Mouse (Mus musculus): ENCODE results near the gene Klhl30. TPM values are rescaled to one million over a fixed set of nuclear protein-coding genes. Genes with fewer than 3 reads are reported as not detected.

Gene Klhl30
- polyA plus RNA-seq (2017; shearing (Covaris generic)) = not detected

DNA sequence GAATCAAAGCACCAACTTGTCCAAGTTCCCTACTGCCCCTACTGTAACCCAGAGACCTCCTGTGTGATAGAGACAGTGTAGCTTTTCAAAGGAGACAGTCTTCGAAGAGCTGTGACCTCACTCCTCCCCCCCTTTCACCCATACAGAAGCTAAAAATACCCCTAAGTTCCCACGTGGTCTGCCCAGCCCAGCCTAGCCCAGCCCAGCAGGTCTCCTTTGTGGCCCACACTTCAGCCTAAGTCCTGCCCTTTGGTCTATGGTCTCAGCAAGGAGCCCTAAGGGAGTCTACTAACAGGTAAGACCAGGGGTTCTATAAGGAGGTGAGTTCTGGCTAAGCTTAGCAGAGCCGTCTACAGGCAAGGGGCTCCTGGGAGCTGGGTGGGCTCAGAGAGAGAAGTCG lies at the start of gene Klhl30:
TSS of gene Klhl30 (plus strand) at position 176 of the 400 bp plus-strand sequence.
- no peak for ATAC-seq

DNA sequence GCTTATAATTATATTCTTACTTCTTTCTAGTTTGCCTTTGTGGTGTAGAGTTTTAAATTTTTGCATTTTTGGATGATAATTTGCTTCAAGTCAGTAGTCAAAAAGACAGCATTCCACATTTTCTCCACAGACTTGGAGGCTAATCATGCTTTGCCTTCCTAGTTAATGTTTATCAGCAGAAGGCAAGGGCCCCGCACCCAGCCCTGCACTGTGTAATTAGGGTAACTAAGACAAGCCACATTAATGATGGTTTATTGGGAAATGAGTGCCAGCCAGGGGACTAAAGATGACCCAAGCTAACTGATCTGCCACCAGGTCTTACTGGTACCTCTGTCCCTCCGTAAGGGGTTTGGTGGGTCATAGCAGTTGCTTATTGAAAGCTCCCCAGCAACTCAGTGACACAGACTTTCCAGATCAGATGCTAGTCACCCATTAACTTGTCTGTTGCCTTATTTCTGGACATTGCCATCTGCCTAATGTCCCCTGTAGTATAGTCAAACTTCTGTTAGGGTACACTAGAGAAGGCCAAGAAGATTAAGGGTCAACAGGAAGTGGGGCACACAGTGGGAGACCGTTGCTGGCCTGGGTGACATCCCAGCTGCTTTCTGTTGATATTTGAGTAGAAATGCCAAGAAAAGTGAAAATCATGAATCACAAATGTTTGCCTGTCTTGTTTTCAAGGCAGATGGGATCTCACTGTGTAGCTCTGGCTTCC lies 49.5 kb upstream of the Klhl30 start:
- ATAC-seq = no peak

DNA sequence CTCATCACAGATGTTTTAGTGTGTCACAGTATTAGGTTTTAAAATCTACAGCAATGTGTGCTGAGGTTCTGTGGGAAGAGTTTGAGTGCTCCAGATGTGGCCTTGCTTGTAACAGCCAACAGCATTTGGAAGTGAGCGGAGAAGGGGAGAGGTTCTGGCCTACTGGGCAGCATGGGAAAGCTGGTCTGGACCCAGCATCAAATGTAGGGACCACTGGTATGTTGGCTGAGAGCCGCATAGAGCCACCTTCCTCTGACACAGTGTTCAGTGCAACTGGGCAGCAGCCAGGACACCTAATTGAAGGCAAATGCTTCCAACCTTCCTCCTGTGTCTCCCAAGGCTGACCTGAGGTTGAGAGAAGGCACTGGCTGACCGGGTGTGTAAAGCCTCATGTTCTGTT lies 48.8 kb upstream of the Klhl30 start:
- ATAC-seq = no peak

DNA sequence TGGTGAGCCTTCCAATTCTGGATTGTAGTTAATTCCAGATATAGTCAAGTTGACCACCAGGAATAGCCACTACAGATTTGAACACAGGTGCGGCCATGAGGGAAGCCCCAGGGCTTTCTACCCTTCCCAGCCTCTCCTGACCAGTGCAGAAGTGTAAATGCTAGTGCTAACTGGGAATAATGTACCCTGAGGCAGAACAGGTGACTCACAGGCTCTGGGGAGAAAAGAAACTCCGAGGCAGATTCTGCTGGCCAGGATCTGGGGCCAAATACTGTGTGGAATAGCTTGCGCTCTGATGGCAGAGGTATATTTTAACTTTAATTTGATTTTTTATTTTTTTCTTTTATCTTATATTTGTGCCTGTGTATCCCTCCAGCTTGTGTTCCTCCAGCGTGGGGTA lies 46.2 kb upstream of the Klhl30 start:
- ATAC-seq = no peak

DNA sequence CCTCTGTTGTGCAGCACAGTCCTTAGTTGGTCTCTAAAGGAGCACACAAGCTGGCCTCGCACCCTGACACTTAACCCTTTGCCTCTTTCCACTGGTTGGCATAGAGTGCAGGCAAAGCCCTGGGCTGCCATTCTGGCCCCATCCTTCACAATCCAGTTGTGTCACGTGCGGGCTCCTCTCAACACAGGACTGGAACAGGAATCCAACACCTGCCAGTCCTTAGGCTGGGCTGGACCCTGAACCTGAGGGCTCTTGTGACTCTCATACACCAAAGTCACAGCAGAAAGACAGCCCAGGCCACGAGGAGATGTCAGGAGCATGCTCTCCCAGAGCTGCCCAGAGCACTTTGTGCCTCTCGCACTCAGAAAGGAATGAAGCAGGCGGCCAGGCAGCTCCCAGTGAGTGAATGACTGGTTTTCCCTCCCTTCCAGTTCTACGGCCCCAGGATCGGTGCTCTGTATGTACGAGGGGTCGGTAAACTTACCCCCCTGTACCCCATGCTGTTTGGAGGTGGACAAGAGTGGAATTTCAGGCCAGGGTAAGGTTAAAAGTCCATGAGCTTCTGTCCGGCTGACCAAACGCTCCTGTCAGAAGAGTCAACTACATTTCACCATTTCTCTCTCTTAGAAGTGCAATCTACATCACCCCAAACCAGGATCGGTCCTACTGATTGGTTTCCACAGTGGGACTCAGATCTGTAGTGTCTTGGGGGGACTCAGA lies 41.3 kb upstream of the Klhl30 start:
- no peak for ATAC-seq

DNA sequence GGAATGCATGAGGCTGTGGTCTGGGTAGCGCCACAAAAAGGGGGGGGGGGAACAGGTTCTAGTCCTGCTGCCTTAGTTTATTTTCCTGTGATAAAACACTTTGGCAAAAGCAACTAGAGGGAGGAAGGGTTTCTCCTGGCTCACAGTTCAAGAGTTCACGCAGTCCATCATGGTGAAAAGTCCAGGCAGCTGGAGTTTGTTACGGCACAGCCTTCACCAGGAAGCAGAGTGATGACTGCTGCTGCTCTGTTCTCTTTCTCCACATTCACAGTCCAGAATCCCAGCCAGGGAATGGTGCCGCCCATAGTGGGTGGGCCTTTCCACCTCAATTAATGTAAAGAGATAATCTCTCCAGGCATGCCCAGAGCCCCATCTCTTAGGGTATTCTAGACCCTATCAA lies 38.5 kb upstream of the Klhl30 start:
- ATAC-seq = no peak

DNA sequence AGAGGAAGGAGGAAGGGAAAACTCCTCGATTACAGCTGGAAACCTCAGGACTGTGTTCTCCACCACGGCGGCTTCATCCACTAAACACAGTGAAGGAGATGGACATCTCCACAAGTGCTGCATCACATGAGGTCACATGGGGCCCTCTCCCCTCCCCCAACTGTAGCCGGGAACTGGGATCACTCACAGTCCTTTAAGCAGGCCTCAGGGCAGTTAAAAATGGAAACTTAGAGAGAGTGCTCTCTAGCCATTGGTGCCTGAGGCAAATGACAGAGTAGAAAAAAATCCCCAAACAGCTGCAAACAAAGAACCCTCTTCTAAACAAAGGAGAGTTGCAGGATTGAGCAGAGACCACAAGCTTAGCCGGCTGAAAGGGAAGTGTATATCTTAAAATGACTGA lies 37.6 kb upstream of the Klhl30 start:
- no peak for ATAC-seq

DNA sequence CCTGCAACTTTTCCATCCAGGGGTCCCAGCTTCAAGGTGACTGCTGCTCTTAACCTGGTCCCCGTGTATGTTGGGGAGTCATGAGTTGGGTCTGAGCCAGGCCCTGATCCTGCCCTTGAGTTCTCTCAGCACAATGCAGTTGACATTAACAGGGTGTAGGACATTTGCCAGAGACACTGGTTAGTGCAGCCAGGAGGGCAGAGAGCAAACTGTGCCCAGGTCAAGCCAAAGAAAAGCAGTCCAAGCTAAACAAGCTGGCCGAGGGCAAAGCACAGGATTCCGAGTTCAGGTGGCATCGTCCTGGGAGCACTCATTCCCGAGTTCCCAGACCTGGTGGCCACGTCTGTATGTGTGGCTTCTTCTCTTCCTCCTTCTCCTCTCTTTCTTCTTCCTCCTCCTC lies 33.2 kb upstream of the Klhl30 start:
- no peak for ATAC-seq

DNA sequence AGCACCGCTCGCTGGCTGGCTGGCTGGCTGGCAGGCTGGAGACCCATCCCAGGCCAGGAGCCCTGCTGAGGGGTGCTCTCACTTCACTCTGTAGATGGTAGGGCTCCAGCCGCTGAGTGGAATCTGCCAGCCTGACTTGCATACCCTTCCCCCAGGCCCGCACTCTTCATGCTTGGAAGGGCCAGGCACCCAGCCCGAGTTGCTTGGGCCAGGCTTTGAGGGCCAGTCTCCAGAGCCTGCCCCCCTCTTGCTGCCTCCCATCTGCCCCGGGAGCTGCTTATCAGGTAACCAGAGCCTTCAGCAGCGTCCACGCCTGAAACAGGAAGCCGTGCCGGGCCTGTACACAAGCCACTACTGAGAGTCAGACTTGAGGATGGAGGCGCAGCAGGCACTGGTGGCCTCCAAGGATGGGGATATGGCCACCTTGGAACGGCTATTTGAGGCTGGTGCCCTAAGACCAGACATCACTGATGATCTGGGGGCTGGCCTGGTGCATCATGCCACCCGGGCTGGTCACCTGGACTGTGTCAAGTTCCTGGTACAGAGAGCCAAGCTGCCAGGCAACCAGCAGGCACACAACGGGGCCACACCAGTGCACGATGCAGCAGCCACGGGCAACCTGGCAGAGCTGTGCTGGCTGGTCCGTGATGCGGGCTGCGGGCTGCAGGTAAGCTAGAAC lies 28.9 kb upstream of the Klhl30 start, which contains the start of gene Espnl:
TSS of gene Espnl (plus strand) at position 316 of the 679 bp plus-strand sequence.
- ATAC-seq = no peak

DNA sequence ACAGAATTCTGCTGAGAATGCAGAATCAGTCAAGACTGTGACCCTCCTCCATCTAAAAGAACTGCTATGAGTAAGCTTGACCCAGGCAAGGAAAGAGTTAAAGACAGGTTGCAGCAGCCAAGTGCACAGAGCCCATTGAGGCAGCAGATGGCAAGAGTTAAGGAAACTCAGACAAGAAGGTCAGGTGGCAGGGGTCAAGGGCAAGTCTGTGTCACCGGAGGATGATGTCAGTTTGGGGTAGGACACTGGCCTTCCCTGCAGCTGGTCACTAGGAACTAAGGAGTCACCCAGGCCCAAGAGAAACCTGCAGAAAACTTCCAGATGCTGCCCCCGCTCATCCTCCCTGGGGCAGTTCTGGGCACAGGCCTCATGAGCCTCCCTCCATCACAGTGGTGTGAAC lies 26.2 kb upstream of the Klhl30 start:
- ATAC-seq = no peak

DNA sequence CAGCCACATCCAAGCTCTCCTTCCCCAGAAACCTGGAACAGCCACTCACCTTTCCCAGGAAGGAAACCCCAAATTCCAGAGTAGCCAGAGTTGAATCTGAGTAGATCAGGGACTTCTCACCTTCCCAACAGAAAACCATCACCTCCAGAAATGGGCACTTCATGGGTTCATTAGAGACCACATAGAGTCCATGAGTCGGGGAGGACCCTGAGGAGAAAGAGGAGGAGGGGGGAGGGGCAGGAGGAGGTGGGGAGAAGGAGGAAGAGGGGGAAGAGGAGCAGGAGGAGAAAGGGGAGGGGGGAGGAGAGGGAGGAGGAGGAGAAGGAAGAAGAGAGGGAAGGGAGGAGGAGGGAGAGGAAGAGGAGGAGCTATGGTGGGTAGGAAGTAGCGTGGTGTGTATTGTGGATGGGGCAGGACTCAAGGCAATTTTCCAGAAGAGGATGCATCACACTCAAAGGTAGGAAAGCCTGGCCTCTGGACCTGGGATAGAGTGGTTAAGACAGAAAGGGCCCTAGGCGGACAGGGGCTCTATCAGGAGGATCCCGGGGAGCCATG lies 25.3 kb upstream of the Klhl30 start:
- no peak for ATAC-seq

DNA sequence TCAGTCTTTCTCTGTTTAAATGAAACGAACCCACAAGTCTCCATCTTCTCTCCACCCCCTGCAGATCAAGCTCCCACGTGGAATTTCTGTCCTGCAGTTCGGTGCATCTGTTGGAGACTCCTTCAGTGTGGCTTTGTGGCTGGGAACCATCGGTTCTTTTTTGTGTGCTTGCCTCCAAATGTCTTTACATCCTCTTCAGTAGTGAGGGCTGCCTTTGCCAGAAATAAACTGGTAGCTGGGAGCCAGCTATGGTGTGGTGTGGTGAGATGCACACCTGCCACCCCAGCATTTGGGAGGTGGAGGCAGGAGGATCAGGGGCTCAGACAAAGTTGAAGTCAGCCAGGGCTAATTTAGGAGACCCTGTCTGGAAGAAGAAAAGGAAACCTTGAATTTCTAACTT lies 18.7 kb upstream of the Klhl30 start:
- no peak for ATAC-seq

DNA sequence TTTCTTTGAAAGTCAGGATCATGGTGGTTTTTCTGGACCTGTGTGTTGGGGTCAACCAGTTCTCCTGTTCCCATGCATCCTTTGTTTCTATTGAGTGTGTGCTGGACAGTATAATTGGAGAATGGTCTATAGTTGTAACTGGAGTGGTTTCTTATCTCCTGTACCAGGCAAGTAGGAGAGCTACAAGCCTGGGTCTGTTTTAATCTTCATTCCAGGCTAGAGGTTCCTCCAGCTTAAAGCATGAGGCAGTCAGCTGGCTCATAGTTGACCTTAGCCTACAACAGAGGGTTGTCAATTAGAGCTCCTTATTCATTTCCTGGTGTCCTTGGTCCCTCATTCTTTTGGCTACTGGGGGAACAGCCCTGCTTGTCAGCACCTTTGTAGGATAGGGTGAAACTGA lies 17.2 kb upstream of the Klhl30 start:
- no peak for ATAC-seq

DNA sequence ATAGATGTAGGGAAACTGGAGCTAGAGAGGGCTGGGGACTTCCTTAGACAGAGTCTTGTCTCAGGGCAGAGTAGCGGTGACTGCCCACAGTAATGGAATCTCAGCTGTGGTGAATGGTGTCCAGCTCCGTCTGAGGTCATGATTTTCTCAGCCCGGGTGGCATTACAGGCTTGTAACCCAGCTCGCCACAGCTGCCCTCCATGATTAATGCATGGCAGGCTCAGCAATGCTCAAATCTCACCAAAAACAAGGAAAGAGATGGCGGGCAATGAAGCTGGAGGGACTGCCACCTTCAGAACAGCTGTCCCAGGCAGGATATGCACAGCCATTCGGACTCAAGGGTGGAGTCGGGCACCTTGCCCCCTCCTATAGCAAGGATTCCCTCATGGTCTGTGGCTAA lies 13.5 kb upstream of the Klhl30 start:
- ATAC-seq = no peak

DNA sequence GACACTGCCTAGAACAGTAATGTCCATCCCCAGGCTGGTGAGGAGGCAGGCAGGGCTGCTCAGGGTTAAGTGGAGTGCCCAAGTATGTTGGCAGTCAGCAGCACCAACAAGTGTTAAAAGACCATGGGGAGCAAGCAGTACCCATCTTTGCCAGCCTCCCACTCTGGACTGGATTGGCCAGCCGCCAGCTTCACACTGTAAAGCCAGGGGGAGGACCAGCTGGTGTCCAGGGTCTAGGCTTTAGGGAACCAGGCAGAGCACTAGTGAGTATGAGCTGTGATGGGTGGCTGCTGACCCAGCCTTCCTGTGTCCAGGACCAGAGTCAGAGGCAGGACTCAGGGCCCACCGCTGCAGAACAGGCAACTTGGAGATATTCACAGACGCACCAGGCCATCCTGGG lies 6.8 kb upstream of the Klhl30 start:
- no peak for ATAC-seq

DNA sequence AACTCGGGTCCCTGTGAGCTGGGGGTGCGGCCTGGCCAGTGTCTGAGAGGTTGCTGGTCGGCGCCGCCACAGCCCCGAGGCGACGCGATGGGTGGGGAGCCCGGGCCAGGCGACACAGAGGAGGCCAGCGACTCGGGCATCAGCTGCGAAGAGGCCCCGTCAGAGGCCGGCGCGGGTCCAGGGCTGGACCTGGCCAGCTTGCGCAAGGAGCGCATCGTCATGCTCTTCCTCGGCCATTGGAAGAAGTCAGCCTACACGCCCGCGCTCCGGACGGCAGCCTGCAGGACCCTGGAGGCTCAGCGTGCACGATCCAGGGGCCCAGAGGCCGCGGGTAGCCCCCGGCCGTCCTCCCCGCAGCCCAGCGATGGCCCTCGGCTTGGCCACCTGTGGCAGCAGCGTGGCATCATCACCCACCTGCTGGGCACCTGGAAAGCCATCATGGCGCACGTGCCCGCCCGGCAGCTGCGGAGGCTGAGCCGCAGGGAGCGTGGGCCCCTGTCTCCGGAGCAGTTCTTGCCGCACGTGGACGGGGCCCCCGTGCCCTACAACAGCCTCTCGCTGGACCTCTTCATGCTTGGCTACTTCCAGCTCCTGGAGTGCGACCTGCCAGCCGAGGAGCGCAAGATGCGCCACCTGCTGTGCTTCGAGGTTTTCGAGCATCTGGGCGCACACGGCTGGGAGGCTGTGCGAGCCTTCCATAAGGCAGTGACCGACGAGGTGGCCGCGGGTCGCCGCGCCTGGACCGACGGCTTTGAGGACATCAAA lies 5.7 kb upstream of the Klhl30 start:
- ATAC-seq = no peak

DNA sequence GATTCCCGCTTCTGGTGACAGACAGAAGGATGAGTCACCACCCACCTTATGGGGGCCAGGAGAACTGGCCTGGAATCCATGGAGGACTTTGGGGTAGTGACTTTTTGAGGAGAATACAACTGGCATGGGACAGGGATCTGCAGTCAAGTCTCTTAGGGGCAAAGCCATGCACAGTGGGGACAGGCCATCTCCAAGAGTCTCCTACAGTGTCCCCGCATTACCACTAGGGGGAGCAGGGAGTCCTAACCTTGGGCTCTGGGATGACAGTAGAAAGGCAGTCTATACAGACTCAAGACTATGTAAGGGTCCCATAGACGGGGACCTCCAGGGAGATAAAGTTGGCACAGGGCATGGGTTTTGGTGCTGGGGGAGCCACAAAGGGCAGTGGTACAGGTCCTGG lies 3.9 kb upstream of the Klhl30 start:
- peak; percentile 63 for ATAC-seq

DNA sequence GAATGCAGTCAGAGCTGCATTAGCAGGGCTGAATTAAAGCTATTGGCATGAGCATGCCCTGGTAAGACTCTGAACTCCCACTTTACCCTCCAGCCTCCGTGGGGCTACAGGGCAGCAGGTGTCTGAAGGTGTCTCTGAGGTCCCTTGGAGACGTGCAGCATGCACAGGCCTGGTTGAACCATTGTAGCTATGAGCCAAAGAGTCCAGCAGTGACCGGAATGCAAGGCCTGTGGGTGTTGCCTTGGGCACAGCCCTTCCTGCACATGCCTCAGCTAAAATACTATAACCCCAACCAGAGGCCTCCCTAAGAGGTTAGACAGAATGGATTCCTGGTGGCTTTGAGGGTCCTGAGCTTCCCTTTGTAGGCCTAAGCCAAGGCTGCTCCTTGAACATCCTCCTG lies 433 bp downstream of the Klhl30 start:
- no peak for ATAC-seq

DNA sequence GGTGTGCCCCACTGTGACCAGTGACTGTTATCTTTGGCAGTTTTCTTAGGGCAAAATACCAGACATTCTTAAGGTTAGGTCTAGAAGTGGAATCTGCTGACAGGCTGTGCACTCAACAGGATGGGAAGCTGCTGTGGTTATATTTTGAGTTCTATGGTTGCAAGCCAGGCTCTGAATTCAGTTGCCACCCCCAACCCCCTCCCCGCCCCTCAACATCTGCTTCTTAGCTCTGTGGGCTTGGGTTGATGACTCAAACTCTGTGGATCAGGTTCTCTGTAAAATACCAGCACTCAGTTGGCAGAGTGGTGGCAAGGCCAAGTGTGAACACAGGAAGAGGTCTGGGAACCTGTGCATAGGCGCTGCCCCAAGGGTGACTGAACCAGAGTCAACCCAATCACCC lies 1.5 kb downstream of the Klhl30 start:
- no peak for ATAC-seq

DNA sequence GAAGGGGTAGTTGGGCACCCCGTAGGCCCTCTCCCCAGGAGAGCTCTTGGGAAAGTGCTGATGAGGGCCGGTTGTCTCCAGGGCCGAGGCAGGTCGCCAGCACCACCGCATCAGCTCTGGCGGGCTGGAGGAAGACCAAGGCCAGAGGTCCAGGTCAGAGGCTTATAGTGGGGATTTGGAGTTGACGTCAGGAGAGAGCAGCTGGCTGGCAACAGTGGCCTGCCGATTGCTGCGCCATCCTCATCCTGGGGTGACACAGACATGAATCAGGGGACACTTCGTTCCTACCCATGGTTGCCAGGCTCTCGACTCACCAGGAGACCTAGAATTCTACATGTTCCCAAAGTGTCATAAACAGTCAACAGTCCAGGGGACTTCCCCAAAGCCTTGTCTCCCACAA lies 5.3 kb downstream of the Klhl30 start:
- no peak for ATAC-seq

DNA sequence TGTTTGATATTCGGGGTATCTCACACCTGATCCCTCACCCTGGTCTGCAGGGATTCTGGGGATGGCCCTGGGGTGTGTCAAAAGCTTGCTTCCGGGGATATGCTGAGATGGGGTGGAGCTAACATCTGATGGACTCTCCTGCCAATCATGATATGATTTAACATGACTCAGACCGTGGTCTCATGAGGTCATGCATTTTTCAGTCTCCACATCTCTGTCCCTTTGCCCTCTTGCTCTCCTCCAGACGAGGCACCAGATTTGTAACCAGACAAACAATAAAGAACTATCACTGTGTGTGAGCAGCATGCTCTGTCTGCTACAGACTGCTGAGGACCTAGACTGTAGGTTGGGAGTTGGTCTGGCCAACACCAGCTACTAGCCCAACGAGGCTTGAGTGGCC lies 11.3 kb downstream of the Klhl30 start:
- no peak for ATAC-seq

DNA sequence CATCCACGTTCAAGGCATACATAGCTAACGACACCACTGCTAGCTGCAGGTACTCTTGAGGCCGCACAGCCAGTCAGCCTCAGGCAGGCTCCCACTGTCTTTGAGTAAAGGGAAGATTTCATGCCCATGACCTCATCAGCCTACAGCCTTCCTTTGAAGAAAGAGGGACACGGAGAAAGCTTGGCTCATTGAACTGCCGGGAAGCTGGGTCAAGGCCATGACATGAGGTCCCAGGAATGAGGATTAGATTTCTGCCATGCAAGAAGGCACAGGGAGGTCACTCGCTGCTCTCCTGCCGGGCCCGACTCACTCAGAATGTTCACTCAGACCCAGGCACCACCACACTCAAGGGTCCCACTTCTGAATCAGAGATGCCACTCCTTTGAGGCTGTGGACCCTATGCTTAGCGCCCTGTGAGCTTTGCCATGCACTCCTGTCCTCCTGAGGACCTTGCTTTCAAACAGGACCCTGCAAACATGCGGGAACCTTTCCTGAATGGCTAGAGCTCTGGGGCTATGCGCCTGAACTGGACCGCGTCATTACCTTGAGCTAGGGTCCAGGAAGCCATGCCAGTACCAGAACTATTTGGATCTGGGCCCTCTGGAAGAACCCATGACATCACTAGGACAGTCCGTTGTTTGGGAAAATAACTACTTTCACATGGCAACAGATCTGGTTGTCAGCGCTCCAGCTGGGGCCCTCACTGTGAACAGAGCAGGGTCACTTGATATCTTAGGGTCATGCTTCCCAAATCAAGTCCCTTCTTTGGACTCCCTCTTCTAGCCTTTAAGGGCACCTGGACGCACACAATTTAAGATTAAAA lies 14.2 kb downstream of the Klhl30 start:
- ATAC-seq = no peak
